Mouse (Mus musculus): ENCODE data around the gene Krt76. TPM values are rescaled to one million over a fixed set of nuclear protein-coding genes. Genes with fewer than 3 reads are reported as not detected.

Gene Krt76
- polyA plus RNA-seq, 1 experiment from 2014 or later = not detected

DNA sequence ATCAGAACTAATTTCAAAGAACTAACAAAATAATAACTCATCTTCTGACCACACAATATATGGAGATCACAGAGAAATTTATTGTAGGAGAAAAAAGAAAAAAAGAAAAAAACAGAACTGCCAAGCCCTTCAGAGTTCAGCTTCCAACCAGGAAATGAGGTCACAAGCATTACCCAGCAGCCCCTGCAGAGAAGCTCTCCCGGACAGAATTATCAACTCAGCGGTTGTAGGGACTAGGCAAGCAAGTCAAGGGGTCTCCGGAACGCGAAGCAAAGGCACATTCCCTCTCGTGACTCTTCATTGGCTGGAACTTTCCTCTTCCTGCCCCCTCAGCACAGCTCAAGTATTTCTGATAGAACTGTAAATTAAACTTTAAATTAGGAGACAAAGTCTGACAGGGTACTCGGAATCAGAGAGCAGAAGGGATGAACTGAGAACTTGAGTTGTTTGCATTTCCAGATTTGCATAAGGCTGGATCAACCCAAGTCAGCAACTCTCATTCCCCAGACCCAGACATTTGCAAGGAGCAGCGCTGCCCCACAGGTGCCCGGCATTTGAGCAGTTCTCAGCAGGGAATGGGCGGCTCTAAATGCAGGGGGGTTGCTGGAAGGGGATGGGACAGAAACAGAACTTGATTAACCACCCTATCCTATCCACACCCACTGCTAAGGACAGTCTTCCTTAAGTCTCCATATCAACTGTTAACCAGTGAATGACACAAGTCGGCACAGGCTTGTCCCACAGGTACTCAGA, 33.9 kb downstream of the Krt76 start:
- ATAC-seq (ENCODE audit: low FRiP score) = no peak
- peaks cover 23% of the 10 kb centered on the region for H3K4me1 ChIP-seq (replicated peaks)
- H3K4me3 ChIP-seq = peak overlapping the region; percentile 49
- H3K36me3 ChIP-seq = no peaks in the 10 kb centered on the region
- no peak overlapping the region for H3K27ac ChIP-seq
- H3K9me3 ChIP-seq = no peaks in the 10 kb centered on the region
- WGBS = 6% methylated on average over 11 of the region's 11 CpGs
- no peak overlapping the region for H3K9ac ChIP-seq
- peak overlapping the region; percentile 81 for H3K4me2 ChIP-seq
- H3K27me3 ChIP-seq = peaks cover 70% of the 10 kb centered on the region

DNA sequence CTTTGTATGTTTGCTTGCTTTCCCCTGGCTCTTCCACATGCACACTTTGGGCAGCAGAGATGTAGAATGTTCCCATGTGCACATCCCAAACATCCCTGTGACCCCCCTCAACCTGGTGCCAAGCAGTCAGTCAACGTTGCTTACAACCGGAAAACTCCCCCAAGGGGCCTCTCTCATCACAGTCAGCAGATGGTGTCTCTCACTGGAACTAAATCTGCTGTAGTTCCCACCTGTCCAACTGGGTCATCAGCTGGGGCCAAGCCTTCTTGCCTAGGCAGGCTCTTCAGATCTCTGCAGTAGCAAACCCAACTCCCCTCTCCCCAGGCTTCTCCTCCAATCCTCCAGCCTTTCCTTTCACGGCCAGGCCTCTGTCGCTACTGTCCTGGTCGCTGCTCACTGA, 36.0 kb downstream of the Krt76 start:
- Histone ChIP-seq H3K9me3 (no peaks in the 10 kb centered on the region), H3K36me3 (no peaks in the 10 kb centered on the region), H3K9ac (no peak overlapping the region), H3K4me1 (replicated peaks) (peaks cover 30% of the 10 kb centered on the region), H3K27ac (no peak overlapping the region), H3K27me3 (peaks cover 75% of the 10 kb centered on the region), H3K4me3 (no peak overlapping the region), H3K4me2 (no peak overlapping the region)
- no peak for ATAC-seq (ENCODE audit: low FRiP score)
- WGBS = 53% methylated on average over 5 of the region's 5 CpGs

DNA sequence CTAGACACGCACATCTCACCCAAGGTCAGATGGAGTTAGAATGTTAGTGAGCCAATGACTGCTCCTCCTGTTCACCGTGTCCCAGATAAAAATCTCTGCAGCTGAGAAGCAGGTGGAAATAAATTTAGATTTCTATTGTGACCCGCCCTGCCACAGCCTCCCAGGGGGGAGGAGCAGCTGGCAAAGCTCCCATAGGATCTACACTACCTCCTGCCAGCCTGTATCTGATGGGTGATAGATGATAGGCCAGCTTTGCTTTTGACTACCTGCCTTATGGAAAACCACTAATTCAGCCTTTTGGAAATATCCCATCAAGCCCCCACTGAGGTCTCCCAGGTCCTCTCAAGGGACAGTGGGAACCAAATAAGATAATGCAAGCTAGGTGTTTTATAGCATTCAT, 37.0 kb downstream of the Krt76 start:
- H3K27ac ChIP-seq = no peak overlapping the region
- 52% methylated on average over 3 of the region's 3 CpGs for WGBS
- no peak for ATAC-seq (ENCODE audit: low FRiP score)

DNA sequence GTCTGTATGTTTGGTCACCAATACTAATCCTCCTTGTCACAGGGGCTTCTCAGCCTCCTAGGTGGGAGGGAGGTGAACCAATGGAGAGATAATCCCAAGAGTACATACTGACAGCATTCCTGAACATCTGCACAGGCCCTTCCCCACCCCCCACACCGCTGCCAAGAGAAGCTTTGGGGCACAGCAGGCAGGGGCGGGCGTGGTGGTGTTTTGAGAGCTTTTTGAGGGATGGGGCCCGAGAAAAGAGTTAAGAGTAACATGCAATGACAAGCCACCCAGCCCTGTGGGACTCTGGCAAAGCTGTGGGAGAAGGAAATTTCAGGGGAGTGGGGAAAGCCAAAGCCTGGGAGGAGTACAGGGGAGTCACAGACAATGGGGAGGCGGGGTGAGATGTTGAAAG, 38.4 kb downstream of the Krt76 start:
- Histone ChIP-seq H3K4me1 (replicated peaks) (peaks cover 14% of the 10 kb centered on the region), H3K36me3 (no peaks in the 10 kb centered on the region), H3K27ac (no peak overlapping the region), H3K9ac (no peak overlapping the region), H3K27me3 (peaks cover 65% of the 10 kb centered on the region), H3K4me3 (no peak overlapping the region), H3K9me3 (no peaks in the 10 kb centered on the region), H3K4me2 (no peak overlapping the region)
- ATAC-seq (ENCODE audit: low FRiP score) = no peak
- 22% methylated on average over 5 of the region's 5 CpGs for WGBS

More for the DNA sequence above, 37.0 kb downstream of the Krt76 start:
- peaks cover 66% of the 10 kb centered on the region for H3K27me3 ChIP-seq
- H3K36me3 ChIP-seq = no peaks in the 10 kb centered on the region
- H3K4me3 ChIP-seq = no peak overlapping the region
- no peaks in the 10 kb centered on the region for H3K9me3 ChIP-seq
- H3K4me1 ChIP-seq (replicated peaks) = peaks cover 28% of the 10 kb centered on the region
- no peak overlapping the region for H3K4me2 ChIP-seq
- H3K9ac ChIP-seq = no peak overlapping the region

DNA sequence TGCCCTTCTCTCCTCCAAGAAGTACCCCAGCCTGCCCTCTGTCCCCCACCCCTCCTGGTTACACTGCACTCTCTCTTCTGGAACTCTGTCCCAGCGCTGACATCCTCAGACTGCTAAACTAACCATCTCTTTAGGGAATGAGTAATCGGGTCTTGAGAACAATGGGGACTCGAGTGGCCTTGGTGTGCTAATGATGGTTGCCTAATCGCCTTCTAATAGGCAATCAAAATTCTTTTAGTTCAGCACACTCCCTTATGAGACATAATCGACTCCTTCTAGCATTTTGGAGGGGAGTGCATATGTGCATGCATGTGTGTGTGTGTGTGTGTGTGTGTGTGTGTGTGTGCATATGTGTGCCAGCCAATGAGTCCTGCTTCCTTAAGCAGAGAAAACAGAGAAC, 40.1 kb downstream of the Krt76 start:
- Histone ChIP-seq H3K27me3 (peaks cover 51% of the 10 kb centered on the region), H3K9ac (no peak overlapping the region), H3K27ac (no peak overlapping the region), H3K9me3 (no peaks in the 10 kb centered on the region), H3K4me3 (no peak overlapping the region), H3K36me3 (no peaks in the 10 kb centered on the region), H3K4me2 (no peak overlapping the region), H3K4me1 (replicated peaks) (peaks cover 7% of the 10 kb centered on the region; the same call in 1 of the 2 replicates)
- WGBS = 20% methylated on average over 5 of the region's 5 CpGs
- no peak for ATAC-seq (ENCODE audit: low FRiP score)

DNA sequence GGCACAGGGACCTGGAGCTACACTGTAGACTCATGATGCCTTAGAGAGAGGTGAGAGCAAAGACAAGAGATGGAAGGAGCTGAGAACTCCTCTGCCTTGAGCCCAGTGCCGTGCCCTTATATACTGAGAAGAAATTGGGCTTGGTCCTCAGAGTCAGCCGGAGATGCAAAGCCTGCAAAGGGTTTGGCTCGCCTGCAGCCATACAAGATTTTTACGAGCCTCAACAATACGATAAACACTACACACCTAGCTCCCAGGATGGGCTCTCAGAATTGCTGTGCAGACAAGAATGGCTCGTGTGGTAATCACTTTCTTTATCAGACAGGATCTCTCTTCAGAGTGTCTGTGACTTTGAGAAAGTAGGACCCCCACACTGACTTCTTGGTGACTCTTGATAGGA, 42.0 kb downstream of the Krt76 start, which contains the start of gene Krt1:
TSS of gene Krt1 (minus strand) at position 101 of the 400 bp plus-strand sequence.
- Histone ChIP-seq H3K4me3 (no peak within 1 kb of the TSS), H3K4me1 (replicated peaks) (peaks cover 14% of the 10 kb centered on the region; the same call in 1 of the 2 replicates), H3K4me2 (no peak within 1 kb of the TSS), H3K9ac (no peak within 1 kb of the TSS), H3K27me3 (peaks cover 49% of the 10 kb centered on the region), H3K9me3 (no peaks in the 10 kb centered on the region), H3K36me3 (no peaks in the 10 kb centered on the region), H3K27ac (no peak within 1 kb of the TSS)
- no peak for ATAC-seq (ENCODE audit: low FRiP score)
- 87% methylated on average over 6 of the region's 6 CpGs for WGBS

DNA sequence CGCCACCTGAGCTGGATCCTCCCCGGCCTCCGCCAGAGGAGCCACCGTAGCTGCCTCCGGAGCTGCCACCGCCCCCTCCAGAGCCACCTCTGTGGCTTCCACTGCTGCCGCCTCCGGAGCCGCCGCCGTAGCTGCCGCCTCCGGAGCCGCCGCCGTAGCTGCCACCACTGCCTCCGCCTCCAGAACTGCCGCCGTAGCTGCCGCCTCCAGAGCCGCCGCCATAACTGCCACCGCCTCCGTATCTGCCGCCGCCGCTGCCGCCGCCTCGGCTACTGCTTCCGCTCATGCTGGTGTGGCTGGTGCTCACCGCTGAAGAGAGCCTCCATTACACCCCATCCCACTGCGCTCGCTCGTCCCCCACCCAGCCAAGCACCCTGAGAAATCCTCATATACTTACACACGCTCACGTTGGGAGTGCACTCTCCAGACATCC, 46.7 kb downstream of the Krt76 start:
- H3K27me3 ChIP-seq = peaks cover 34% of the 10 kb centered on the region
- peak overlapping the region; percentile 66 for H3K4me2 ChIP-seq
- H3K4me3 ChIP-seq = peak overlapping the region; percentile 54
- H3K36me3 ChIP-seq = no peaks in the 10 kb centered on the region
- H3K4me1 ChIP-seq (replicated peaks) = peaks cover 15% of the 10 kb centered on the region
- H3K9ac ChIP-seq = peak overlapping the region; percentile 84
- under 1% methylated on average over 36 of the region's 37 CpGs for WGBS
- H3K27ac ChIP-seq = peak overlapping the region; percentile 89
- peak; percentile 78 for ATAC-seq (ENCODE audit: low FRiP score)
- no peaks in the 10 kb centered on the region for H3K9me3 ChIP-seq

DNA sequence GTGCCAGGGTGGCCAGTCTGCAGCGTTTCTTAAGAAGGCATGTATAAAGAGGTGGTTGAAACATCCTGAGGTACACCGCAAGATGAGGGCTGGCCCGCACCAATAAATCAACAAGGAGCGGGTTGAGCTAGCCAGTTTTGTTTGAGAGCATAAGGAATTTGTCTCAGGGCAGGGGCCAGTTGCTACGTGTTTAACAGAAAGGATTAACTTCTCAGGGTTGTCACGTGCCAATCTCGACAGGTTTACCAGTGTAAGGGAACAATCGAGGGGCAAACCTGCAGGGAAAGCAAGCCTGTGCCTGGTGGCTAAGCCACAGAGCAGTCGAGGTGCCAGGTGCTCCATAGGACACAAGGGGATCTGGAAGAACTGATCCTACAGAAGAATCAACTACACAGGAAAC, 49.5 kb downstream of the Krt76 start:
- WGBS = 74% methylated on average over 9 of the region's 9 CpGs
- no peaks in the 10 kb centered on the region for H3K36me3 ChIP-seq

DNA sequence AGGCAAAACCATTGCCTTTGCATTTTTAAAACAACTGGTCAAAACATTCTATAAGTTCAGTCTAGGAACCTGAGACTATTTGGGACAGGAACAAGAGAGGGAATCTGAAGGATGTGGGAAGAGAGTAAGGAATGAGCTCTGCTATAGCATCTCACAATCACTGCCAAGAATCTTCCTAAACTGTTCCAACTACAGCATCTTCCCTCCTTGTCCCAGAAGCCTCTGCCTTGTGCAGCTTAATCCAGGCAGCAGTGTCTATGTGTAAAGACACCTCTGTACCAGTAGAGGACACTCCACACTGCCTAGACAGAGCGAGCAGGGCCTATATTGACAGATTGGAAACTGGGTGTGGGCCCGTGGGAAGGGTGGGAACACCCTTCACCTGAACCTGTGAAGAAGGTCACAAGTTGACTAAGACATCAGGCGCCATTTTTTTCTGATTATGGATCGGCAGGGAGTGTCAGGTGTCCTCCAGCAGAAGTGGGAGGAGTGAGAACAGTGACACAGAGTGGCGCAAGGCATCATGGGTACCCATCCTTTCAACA, 57.9 kb downstream of the Krt76 start:
- Histone ChIP-seq H3K4me2 (no peak overlapping the region), H3K27me3 (0 out of 2 replicates have a peak, but pooled peaks cover 2% of the 10 kb centered on the region), H3K9me3 (no peaks in the 10 kb centered on the region), H3K27ac (no peak overlapping the region), H3K4me1 (replicated peaks) (no peaks in the 10 kb centered on the region), H3K36me3 (no peaks in the 10 kb centered on the region), H3K9ac (no peak overlapping the region), H3K4me3 (no peak overlapping the region)
- WGBS = 70% methylated on average over 5 of the region's 5 CpGs
- no peak for ATAC-seq (ENCODE audit: low FRiP score)

More for the DNA sequence above, 49.5 kb downstream of the Krt76 start:
- no peaks in the 10 kb centered on the region for H3K9me3 ChIP-seq
- H3K4me1 ChIP-seq (replicated peaks) = peaks cover 15% of the 10 kb centered on the region
- no peak overlapping the region for H3K9ac ChIP-seq
- ATAC-seq (ENCODE audit: low FRiP score) = no peak
- no peak overlapping the region for H3K4me2 ChIP-seq
- no peak overlapping the region for H3K4me3 ChIP-seq
- peaks cover 24% of the 10 kb centered on the region for H3K27me3 ChIP-seq
- no peak overlapping the region for H3K27ac ChIP-seq

Small RNA genes lying within 50 kb of the gene (microRNA-seq; reads per million reads assigned to microRNA genes)
- not detected for gene Gm44356

Other genes starting within 250 kb of the Krt76 start
- not detected in 2 replicates for gene Gm5478, start 245.5 kb downstream of the Krt76 start, polyA plus RNA-seq (2015; fragmentation: Nextera tagmentation; extraction: Ambion mirVana)
- not detected in 2 replicates for gene Krt6b, start 212.6 kb downstream of the Krt76 start, polyA plus RNA-seq (2015; fragmentation: Nextera tagmentation; extraction: Ambion mirVana)
- not detected in 2 replicates for gene Krt6a, start 198.6 kb downstream of the Krt76 start, polyA plus RNA-seq (2015; fragmentation: Nextera tagmentation; extraction: Ambion mirVana)
- gene Krt5, start 180.0 kb downstream of the Krt76 start, polyA plus RNA-seq (2015; fragmentation: Nextera tagmentation; extraction: Ambion mirVana) = 0.12 and 0.38 TPM in 2 replicates
- 0.31 and 0.45 TPM in 2 replicates for gene Krt71, start 149.8 kb downstream of the Krt76 start, polyA plus RNA-seq (2015; fragmentation: Nextera tagmentation; extraction: Ambion mirVana)
- not detected in 2 replicates for gene Krt72, start 106.5 kb downstream of the Krt76 start, polyA plus RNA-seq (2015; fragmentation: Nextera tagmentation; extraction: Ambion mirVana)
- gene Krt73, start 90.6 kb downstream of the Krt76 start, polyA plus RNA-seq (2015; fragmentation: Nextera tagmentation; extraction: Ambion mirVana) = 1.6 and 2.4 TPM in 2 replicates
- not detected in 2 replicates for gene Krt2, start 74.8 kb downstream of the Krt76 start, polyA plus RNA-seq (2015; fragmentation: Nextera tagmentation; extraction: Ambion mirVana)
- 7.6 TPM in 2 replicates for gene Krt1, start 42.1 kb downstream of the Krt76 start, polyA plus RNA-seq (2015; fragmentation: Nextera tagmentation; extraction: Ambion mirVana)
- gene Krt77, start 23.2 kb downstream of the Krt76 start, polyA plus RNA-seq (2015; fragmentation: Nextera tagmentation; extraction: Ambion mirVana) = 0.10 TPM in 1 of 2 replicates, not detected in the other
- not detected in 2 replicates for gene Krt4, start 31.8 kb upstream of the Krt76 start, polyA plus RNA-seq (2015; fragmentation: Nextera tagmentation; extraction: Ambion mirVana)
- 0.12 and 0.23 TPM in 2 replicates for gene Krt79, start 47.4 kb upstream of the Krt76 start, polyA plus RNA-seq (2015; fragmentation: Nextera tagmentation; extraction: Ambion mirVana)
- gene Krt78, start 61.4 kb upstream of the Krt76 start, polyA plus RNA-seq (2015; fragmentation: Nextera tagmentation; extraction: Ambion mirVana) = not detected in 2 replicates
- 4.0 and 6.2 TPM in 2 replicates for gene Krt8, start 111.6 kb upstream of the Krt76 start, polyA plus RNA-seq (2015; fragmentation: Nextera tagmentation; extraction: Ambion mirVana)
- 7.6 and 14.2 TPM in 2 replicates for gene Krt18, start 135.3 kb upstream of the Krt76 start, polyA plus RNA-seq (2015; fragmentation: Nextera tagmentation; extraction: Ambion mirVana)
- gene Eif4b, start 180.9 kb upstream of the Krt76 start, polyA plus RNA-seq (2015; fragmentation: Nextera tagmentation; extraction: Ambion mirVana) = 82.3 and 82.9 TPM in 2 replicates
- 8.3 and 9.3 TPM in 2 replicates for gene Tns2, start 207.5 kb upstream of the Krt76 start, polyA plus RNA-seq (2015; fragmentation: Nextera tagmentation; extraction: Ambion mirVana)
- gene Spryd3, start 243.3 kb upstream of the Krt76 start, polyA plus RNA-seq (2015; fragmentation: Nextera tagmentation; extraction: Ambion mirVana) = 50.8 and 57.4 TPM in 2 replicates

Measured in hindbrain, embryonic 13.5 days (tissue).